Mouse (Mus musculus) heart, adult 10 weeks (tissue): ENCODE data around the gene Scgb1a1. TPM values are rescaled to one million over a fixed set of nuclear protein-coding genes. Genes with fewer than 3 reads are reported as not detected.

Experiments
- polyA plus RNA-seq: library from polyadenylated mRNA; stranded (reverse); fragments of 350-450 nt; fragmentation: Illumina TruSeq; extraction: RNeasy Lipid Tissue Mini Kit (QIAGEN cat#74804); gene quantifications from one replicate; pipeline ENCODE4 v1.2.3, GENCODE M21; 2014; ENCODE audit warnings: low read depth, low replicate concordance

Scgb1a1 gene
- polyA plus RNA-seq: not detected

GRCm38 (mm10) chr19:9087821-9088220 is at the start of gene Scgb1a1:
Scgb1a1 (minus strand) TSS chr19:9087958.

GRCm38 (mm10) chr19:9135512-9136331 is 48.0 kb upstream of the Scgb1a1 start, which contains the start of gene Asrgl1:
Asrgl1 (minus strand) TSS chr19:9135636.

Other genes starting within 250 kb of the Scgb1a1 start
- gene Gng3, start 248.8 kb downstream of the Scgb1a1 start, polyA plus RNA-seq: not detected
- 3.0 TPM for gene Lrrn4cl, start 237.2 kb downstream of the Scgb1a1 start, polyA plus RNA-seq
- gene Ubxn1, start 216.5 kb downstream of the Scgb1a1 start, polyA plus RNA-seq: 129 TPM
- 58.9 TPM for gene Uqcc3, start 207.0 kb downstream of the Scgb1a1 start, polyA plus RNA-seq
- gene Lbhd1, start 204.2 kb downstream of the Scgb1a1 start, polyA plus RNA-seq: 0.76 TPM
- not detected for gene Gm49403, start 204.0 kb downstream of the Scgb1a1 start, polyA plus RNA-seq
- gene 1810009A15Rik, start 199.1 kb downstream of the Scgb1a1 start, polyA plus RNA-seq: 33.7 TPM
- not detected for gene Gm49416, start 199.0 kb downstream of the Scgb1a1 start, polyA plus RNA-seq
- 8.8 TPM for gene Ints5, start 195.0 kb downstream of the Scgb1a1 start, polyA plus RNA-seq
- gene Ganab, start 189.9 kb downstream of the Scgb1a1 start, polyA plus RNA-seq: 55.4 TPM
- 39.6 TPM for gene B3gat3, start 167.6 kb downstream of the Scgb1a1 start, polyA plus RNA-seq
- 19.5 TPM for gene Rom1, start 158.6 kb downstream of the Scgb1a1 start, polyA plus RNA-seq
- gene Eml3, start 158.4 kb downstream of the Scgb1a1 start, polyA plus RNA-seq: 11.8 TPM
- gene Mta2, start 146.1 kb downstream of the Scgb1a1 start, polyA plus RNA-seq: 34.6 TPM
- gene Tut1, start 134.1 kb downstream of the Scgb1a1 start, polyA plus RNA-seq: 9.8 TPM
- gene Eef1g, start 120.9 kb downstream of the Scgb1a1 start, polyA plus RNA-seq: 285 TPM
- gene Ahnak, start 98.7 kb downstream of the Scgb1a1 start, polyA plus RNA-seq: 84.3 TPM
- gene Asrgl1, start 47.7 kb upstream of the Scgb1a1 start, polyA plus RNA-seq: 31.3 TPM